Mouse (Mus musculus) olfactory bulb, adult 2 months (tissue): ENCODE data around the gene Lcn12.

ENCODE experiments used
- CTCF ChIP-seq: fragments of 200-500 bp; IDR thresholded peaks from 2 replicates; pipeline ENCODE4 v1.5.1; 2012; ENCODE audit warnings: low read depth, mild to moderate bottlenecking, low read length, moderate library complexity; ENCODE audit not compliant: insufficient read depth
- POLR2A ChIP-seq: fragments of 200-500 bp; IDR thresholded peaks from 2 replicates; pipeline ENCODE4 v1.6.1; 2012; ENCODE audit warnings: mild to moderate bottlenecking, low read depth, low read length, moderate library complexity; ENCODE audit not compliant: insufficient read depth

- no peak for TF ChIP-seq POLR2A
- no peak for TF ChIP-seq CTCF
Observed at GRCm38 (mm10) chr2:25492988-25493387, 723 bp downstream of the Lcn12 start.
